Mouse (Mus musculus): ENCODE data around the gene Ggt6.

The Ggt6 gene

DNA sequence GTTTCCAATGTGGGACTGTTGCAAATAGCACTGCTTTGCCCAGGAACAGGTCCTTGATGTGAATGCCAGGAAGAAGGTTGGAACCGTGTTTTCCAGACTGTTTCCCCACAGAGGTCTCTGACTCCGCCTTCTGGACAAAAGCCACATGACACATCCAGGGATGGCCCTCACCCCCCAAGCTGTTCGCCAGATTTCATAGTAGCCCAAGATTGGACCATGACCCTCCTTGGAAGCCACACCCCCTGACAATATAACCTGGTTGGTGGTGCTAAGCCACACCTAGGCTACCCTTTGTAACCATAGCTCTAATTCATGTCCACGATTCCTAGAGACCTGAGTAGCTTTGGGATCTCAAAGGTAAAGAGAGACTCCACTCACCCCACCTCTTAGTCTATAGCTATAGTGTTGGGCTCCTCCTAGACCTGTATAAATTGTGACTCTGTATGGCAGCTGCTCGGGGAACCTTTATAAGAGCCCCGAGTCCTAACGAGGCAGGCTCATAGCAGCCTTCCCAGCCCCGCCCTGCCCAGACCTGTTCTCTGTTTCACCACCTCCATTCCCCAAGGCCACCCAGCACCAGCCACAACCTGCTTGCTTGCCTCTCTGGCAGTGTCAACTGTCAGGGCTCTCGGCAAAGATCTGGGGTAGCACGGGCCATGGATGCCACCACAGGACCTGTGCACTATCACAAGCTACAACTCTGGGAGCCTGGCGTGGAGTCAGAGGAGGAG lies at the start of gene Ggt6:
TSS of gene Ggt6 (plus strand) at position 564 of the 731 bp plus-strand sequence.
- ATAC-seq (ENCODE audit: insufficient number of reproducible peaks, low FRiP score, low TSS enrichment) = no peak

DNA sequence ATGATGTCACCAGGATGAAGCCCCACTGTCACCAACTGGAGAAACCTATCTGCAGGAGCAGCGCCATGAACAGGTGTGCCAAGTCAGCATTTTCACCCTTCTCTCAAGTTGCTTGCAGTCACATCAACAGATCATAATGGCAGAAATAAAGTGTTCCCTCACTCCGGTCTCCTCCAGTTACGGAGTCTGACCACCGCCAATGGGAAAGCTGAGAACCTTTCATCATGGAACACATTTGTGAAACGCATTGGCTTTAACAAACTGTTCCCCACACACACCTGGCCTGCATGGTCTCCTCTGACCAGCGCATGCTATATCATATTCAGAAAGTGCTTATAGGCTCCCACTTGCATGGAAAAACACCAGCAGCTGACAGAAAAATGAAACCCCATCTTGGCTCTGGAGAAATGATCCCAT lies 47.2 kb upstream of the Ggt6 start:
- no peak for ATAC-seq (ENCODE audit: insufficient number of reproducible peaks, low FRiP score, low TSS enrichment)

DNA sequence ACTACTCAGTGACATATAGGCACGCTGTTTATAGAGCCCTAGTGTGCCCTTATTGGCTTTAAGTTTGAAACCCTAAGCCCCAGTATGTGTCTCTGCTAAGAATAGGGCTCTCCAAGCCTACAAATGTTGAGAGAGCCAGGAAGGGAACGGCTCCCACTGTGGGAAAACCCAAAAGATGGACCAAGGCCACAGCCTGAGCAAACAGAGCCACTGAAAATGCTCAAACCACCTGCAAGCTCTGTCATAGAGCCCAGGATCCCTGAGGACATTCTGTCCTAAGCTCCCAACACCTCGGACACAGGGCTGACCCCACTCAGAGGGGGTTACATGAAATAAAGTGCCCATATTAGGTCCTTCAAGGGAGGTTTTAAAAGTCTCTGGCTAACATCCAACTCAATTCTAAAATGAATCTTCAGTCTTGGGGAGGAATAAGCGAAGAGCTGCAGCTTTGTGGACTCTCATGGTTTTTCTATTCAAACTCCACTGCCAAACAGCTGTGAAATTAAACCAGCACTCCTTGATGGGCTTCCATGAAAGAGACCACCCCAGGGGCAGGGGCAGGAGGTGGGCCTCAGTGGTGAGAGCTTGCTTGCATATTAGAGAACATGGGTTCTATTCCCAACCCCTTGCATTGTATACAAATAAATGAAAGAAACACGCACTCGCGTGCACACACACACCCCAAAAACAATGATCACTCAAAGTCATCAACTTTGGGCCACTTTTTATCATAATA lies 45.8 kb upstream of the Ggt6 start:
- ATAC-seq (ENCODE audit: insufficient number of reproducible peaks, low FRiP score, low TSS enrichment) = no peak

DNA sequence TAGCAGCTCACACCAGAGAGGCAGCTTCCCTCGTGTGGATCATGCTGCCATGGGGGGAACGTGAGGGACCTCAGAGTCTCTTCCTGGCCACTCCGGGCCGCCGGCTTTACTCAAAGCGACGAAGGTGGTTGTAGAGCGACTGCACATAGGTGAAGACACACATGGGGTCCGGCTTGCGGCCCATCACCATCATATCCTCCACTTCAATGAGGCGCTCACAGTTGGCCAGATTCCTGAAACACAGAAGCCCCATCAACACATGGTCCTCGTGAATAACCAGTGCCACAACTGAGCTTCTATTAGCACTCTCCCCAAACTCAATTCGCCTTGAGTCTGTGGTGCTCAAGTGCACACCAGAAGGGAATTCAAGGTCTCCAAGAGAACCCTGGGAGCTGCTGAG lies 44.1 kb upstream of the Ggt6 start:
- ATAC-seq (ENCODE audit: insufficient number of reproducible peaks, low FRiP score, low TSS enrichment) = no peak

DNA sequence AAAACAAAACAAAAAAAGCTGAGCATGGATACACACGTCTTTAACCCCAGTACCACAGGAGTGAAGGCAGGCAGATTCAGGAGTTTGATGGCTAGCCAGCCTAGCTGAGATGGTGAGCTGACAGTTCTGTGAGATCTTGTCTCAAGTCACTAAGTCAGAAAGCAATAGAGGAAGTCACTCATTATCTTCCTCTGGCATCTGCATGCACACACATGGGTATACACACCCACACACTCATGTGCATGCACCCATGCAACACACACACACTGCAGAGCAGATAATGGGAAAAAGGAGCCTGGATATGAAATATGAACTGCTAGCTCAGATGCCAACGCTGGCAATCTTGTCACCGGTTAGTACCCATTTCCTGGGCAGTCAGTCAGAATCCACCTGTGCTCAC lies 42.1 kb upstream of the Ggt6 start:
- ATAC-seq (ENCODE audit: insufficient number of reproducible peaks, low FRiP score, low TSS enrichment) = no peak

DNA sequence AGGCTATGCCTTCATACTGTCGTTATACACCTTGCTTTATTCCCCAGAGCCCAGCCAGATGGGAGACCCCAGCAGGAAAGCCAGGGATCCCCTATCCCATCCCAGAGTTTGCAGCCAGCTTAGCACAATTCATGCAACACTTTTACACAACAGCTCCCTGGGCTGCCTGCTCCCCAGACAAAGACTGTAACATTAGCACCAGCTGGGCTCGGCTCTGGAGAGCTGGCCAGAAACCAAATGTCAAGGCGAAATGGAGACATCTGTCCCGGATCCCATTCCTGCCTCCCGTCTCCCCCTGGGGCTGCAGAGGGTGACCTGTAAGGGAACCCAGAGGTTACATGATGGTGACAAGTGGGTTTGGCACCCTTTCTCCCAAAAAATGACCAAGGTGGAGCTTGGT lies 41.7 kb upstream of the Ggt6 start:
- ATAC-seq (ENCODE audit: insufficient number of reproducible peaks, low FRiP score, low TSS enrichment) = no peak

DNA sequence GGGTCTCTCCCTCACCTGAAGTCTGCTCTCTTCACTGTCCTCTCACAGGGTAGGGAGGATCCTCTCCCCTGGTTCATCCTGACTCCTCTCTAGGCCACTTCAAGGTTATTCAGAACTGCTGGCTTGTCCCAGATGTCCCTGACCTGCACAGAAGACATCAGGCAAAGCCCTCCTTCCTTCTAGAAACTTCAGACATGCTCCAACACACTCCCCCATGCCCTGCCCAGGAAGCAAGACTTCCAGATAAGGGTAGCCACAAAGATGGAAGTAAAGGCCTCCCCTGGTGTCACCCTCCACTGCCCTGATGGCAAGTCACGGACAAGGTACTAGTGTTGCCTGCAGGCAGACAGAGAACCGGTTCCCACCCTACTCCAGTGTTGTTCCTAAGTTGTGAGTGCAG lies 40.6 kb upstream of the Ggt6 start:
- ATAC-seq (ENCODE audit: insufficient number of reproducible peaks, low FRiP score, low TSS enrichment) = no peak

DNA sequence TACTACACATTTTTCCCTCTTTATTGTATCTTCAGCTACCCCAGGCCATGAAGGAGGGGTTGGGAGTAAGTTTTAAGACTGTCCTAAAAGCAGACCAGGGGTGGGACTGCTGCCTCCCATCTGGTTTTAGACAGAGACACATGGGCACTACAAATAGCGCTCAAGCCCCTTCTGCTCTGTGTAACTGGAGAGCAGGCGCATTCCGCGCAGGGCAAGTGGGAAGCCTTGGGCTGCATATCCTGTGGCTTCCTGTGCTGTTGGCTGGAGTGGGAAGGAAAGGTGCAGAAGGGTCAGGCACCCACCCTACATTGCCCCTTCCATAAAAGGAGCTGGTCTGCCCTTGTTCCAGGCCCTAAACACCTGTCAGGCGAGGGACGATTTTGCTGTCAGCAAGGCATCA lies 39.7 kb upstream of the Ggt6 start:
- ATAC-seq (ENCODE audit: insufficient number of reproducible peaks, low FRiP score, low TSS enrichment) = no peak

DNA sequence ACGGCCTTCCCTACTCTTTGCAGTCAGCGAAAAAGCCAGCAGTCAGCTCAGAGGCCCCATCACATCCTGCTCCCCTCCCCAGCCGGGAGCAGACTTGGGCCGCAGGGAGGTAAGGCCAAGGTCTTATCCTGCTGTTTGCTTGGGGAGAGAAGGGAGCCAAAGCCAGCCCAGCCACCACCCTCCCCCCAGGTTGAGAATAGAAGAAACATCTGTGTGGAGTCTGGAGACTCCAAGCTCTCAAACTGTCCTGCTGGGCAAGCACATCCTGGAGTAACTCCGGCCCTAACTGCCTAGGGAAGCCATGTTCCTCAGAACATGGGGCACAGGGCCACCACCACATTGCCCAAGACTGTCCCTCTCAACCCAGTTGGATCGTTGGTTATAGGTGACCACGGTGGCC lies 38.7 kb upstream of the Ggt6 start:
- no peak for ATAC-seq (ENCODE audit: insufficient number of reproducible peaks, low FRiP score, low TSS enrichment)

DNA sequence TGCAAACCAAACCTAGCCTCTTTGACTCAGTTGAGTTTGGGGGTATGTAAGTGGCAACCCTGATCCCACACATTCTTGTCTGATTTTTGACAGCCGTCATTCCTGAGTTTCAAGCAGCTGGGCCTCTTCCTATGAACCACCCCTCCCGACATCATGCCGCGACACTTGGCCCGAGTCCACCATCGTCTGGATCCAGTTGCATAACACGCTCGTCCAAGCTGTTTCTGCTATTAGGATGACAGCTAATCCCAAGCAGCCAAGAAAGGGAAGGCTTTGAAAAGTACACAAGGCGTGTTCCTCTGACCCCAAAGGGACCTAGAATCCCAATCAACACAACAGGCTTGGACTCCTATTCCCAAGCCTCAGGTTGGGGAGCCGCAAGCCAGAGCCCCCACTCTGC lies 38.3 kb upstream of the Ggt6 start:
- no peak for ATAC-seq (ENCODE audit: insufficient number of reproducible peaks, low FRiP score, low TSS enrichment)

DNA sequence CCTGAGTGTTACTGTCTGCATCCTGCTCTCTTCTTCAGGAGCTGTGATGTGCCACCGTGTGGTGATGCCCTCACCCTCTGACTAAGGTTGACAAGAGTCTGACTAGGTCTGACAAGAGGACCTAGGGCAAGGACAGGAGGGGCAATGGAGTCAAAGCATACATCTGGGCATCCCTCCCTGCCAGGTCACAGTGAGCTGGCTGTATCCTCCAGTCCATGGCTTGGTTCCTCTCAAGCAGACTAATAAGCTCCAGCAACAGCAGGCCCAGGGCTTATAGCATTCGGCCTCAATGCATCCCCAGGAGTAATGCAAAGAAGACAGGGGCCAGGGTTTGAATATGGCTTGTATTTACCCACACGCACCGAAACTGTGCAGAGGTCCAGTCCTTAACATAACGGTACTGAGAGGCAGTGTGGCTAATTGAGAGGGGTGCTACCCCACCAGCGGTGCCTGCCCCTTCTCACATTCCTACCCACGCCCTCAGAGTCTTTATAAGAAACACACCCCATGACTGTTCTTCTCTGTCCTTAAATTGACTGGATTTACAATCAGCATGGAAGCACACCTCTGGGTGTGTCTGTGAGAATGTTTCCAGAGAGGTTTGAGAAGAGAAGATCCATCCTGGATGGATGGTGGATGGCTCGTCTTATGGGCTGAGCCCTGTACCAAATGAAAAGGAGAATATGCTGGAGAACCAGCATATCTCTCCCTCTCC lies 37.4 kb upstream of the Ggt6 start:
- no peak for ATAC-seq (ENCODE audit: insufficient number of reproducible peaks, low FRiP score, low TSS enrichment)

DNA sequence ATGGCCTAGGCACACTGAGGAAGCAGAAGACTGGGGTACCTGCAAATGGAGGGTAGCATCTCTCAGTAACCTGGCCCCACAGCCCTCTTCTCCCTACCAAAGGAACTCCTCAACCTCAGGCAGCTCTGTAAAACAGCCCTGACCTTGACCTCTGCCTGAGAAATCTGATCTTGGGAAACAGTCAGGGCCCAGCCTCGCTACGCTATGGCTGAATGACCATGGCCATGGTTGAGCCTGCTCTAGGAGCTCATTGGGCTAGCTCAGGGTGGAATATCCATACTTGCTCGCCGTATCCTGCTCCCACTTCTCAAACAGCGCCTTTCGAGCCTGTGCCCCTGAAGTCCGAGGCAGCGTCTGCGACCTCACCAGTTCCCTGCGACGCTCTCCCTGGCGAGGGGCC lies 34.3 kb upstream of the Ggt6 start:
- ATAC-seq (ENCODE audit: insufficient number of reproducible peaks, low FRiP score, low TSS enrichment) = no peak

DNA sequence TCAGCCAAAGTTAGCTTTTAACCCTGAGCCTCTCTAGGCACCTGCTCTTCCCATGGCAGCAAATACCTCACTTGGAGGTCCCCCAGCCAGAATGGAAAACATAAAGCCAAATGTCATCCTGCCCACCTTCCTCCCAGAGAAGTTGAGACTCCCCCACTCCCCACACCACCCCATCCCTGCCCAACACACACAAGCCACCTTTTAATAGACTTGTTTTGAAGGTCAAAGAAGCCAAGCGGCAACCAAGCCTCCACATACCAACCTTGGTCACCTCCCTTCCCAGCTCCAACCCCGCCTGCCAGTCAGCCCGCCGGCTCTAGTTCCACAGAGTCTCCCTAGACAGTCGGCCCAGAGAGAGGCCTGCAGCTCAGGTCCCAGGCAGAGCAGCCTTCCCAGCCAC lies 33.3 kb upstream of the Ggt6 start:
- no peak for ATAC-seq (ENCODE audit: insufficient number of reproducible peaks, low FRiP score, low TSS enrichment)

DNA sequence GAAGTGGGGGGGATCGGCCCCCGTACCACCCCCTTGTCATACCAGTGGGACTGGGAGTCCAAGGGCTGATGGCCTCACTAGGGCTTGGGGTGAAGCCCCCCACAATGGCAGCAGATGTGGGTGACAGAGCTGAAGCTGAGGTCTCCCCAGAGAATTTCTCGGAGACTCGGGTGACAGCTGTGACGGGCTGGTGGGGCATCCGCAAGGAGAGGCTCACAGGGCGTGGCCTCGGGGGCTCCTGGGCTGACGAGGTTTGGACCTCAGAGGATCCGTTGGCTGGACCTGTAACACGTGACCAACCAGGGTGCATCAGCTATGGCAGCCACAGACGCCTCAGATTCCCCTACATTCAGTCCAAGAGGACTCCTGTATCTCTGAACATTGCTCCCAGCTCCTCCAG lies 32.4 kb upstream of the Ggt6 start:
- ATAC-seq (ENCODE audit: insufficient number of reproducible peaks, low FRiP score, low TSS enrichment) = no peak

DNA sequence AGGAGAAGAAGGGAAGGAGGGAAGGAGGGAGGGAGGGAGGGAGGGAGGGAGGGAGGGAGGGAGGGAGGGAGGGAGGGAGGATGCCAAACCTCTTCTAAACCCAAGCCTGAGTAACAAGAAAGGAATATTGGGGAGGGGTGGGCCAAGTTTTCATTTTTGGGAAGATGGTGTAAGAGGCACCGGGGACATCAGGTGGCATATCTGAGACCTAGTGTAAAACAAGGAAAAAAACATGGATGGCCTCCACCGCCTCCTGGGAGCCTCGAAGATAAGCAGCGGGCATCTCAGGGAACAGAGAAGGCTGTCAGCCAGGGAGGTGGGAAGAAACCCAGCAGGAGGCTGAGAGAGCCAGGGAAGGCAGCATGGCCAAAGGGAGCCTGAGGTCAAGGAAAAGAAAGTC lies 29.8 kb upstream of the Ggt6 start:
- no peak for ATAC-seq (ENCODE audit: insufficient number of reproducible peaks, low FRiP score, low TSS enrichment)

DNA sequence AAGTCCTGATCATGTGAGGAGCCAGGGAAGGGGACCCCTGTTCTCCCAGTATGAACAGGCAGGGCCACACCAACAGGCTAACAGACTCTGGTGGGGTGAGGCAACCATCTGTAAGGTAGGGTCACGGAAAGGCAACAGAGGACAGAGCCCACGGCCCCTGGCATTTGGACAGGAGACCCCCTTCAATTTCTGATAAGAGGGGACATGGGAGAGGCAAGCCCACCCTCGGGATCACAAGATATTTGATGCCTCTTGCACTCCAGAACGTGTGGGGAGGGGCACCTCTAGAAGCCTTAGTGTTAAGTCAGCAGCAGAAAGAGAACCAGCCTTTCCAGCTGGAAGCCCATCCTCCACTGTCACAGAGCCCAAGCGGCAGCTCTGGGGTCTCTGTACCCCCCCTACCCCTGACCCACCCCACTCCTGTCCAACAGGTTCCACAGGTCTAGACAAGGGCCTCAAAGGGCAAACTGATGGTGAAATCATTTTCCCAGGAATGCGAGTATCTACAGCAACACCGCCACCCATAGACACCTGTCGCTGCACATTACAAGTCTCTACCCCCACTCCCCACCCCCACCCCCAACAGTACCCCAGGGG lies 29.1 kb upstream of the Ggt6 start:
- no peak for ATAC-seq (ENCODE audit: insufficient number of reproducible peaks, low FRiP score, low TSS enrichment)

DNA sequence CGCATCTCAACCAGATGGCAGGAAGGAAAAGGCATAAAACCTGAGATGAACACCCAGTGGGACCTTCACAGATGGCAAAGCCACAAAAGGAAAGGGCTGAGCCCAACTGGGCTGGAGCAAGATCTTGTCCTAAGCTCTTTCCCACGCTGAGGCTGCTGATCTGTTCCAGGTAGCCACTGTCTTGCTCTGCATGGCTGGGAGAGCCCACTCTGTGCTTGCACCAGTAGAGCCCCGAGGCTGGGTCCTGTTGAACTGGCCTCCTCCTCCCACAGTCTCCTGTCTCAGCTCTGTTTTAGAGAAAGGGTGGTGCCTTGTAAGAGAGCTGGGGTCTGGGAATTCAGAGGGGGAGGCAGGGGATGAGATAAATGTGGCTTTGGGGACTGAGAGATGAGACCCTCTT lies 28.2 kb upstream of the Ggt6 start:
- no peak for ATAC-seq (ENCODE audit: insufficient number of reproducible peaks, low FRiP score, low TSS enrichment)

DNA sequence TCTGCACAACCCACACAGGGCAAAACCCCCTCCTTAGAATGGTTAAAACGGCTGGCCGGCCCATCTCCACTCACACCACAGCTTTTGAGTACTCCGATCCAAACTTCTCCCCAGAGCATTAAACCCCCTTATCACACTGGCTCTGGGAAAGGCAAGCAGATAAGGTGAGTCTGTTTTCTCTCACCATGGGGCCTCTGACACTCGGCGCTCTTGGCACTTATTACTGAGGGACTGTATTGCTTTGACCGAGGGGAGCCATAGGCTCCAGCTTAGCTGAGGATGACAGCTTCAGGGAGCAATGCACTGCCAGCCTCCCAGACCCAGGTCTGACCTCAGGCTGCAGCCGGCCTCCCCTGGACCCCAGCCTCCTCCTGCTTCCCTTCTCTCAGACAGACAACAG lies 27.8 kb upstream of the Ggt6 start:
- ATAC-seq (ENCODE audit: insufficient number of reproducible peaks, low FRiP score, low TSS enrichment) = no peak

DNA sequence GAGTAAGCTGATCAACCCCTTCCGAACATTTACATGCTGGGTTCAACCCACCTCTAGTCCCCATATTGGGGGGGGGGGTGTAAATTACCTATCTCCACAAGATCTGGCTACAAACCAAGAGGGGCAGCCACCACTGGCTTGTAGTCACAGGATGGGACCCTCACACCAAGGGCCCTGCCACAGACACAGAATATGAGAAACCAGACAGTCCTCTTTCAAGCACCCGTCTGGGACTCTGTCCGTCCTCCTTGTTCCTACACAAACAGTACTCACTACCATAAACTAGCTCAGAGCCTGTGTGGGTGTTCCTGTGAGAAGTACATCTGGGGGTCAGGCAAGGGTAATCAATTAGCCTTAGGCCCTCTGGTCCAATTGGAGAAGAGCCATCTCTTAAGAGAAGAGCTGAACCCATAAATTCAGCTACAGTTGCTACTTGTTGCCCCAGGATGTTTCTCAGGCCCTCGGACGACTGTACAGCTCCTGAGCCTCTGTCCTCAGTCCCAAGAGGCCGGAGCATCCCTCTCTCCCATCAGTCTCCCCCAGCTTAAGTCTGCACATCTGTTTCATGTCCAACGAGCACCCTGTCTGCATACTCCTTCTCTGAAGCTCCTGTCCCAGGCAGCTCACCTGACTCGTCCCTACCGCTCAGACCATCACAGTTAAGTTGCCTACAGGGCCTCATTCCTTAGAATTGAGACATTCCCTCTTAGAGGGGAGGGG lies 26.7 kb upstream of the Ggt6 start:
- no peak for ATAC-seq (ENCODE audit: insufficient number of reproducible peaks, low FRiP score, low TSS enrichment)

DNA sequence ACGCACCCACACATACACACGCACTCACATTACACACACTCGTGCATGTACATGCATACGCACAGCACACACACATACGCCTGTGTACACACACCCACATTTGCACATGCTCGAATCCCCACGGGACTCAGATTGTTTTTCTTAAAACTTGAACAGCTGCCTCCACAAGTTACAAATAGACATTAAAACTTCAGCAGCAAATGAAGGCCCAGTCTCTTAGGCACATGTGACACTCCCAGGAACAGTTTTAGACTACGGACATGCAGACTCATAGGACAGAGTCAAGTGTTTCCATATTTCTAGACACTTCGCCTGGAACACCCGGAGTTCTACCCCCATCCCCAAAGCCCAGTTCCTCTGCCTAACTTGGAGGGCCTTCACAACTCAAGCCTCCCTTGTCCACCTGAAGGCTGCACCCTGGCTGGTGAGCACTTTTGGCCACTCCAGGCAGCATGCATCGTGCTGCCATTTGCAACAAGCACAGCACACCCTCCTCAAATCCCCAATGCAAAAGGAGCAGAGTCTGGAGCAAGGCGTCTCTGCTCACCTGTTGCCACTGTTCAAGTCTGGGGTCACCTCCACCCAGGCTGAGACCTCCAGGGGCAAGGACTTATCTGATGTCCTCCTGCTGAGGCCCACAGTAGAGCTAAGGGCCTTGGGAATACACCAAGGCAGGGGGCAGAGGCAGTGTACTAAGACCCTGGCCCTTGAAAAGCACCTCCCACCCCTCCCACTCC lies 25.5 kb upstream of the Ggt6 start:
- ATAC-seq (ENCODE audit: insufficient number of reproducible peaks, low FRiP score, low TSS enrichment) = no peak

Measured in cerebellum, adult (tissue).